Mouse (Mus musculus): ENCODE results near the gene Slc20a1. TPM values are rescaled to one million over a fixed set of nuclear protein-coding genes. Genes with fewer than 3 reads are reported as not detected.
A peak's percentile ranks its signal among the peaks of the same experiment; 100 is the strongest.

Gene Slc20a1
- polyA plus RNA-seq, 1 experiment: 159 TPM

- WGBS: 76% methylated on average over 8 of the region's 8 CpGs
- no peaks in the 10 kb centered on the region for H3K27me3 ChIP-seq (ENCODE audit: control insufficient read depth, insufficient read depth, low read length)
- TF ChIP-seq POLR2A (IDR thresholded peaks at IDR 0.05; ENCODE audit: borderline replicate concordance, insufficient read depth, low read length): no peak
- TF ChIP-seq CTCF (IDR thresholded peaks at IDR 0.05; ENCODE audit: borderline replicate concordance, insufficient read depth, low read depth, low read length): no peak
- 0 out of 2 replicates have a peak overlapping the region, but pooled peaks have one; percentile 21 for H3K27ac ChIP-seq (ENCODE audit: insufficient read depth, low read length)
- DNase-seq: no peak
- no peak overlapping the region for H3K4me3 ChIP-seq (replicated peaks; ENCODE audit: insufficient read depth, low read depth, low read length)
- 0 out of 2 replicates have a peak, but pooled peaks cover 2% of the 10 kb centered on the region for H3K4me1 ChIP-seq (ENCODE audit: control insufficient read depth, insufficient read depth, low read length)
Observed at GRCm38 (mm10) chr2:129210089-129210749, 11.7 kb downstream of the Slc20a1 start.

- DNase-seq: peak in 1 of 2 experiments; percentile 30
- Histone ChIP-seq H3K4me3 (replicated peaks; ENCODE audit: insufficient read depth, low read depth, low read length) (no peak overlapping the region), H3K27me3 (ENCODE audit: control insufficient read depth, insufficient read depth, low read length) (no peaks in the 10 kb centered on the region), H3K4me1 (ENCODE audit: control insufficient read depth, insufficient read depth, low read length) (no peaks in the 10 kb centered on the region), H3K27ac (ENCODE audit: insufficient read depth, low read length) (no peak overlapping the region)
- no peak for TF ChIP-seq POLR2A (IDR thresholded peaks at IDR 0.05; ENCODE audit: borderline replicate concordance, insufficient read depth, low read length)
- TF ChIP-seq CTCF (IDR thresholded peaks at IDR 0.05; ENCODE audit: borderline replicate concordance, insufficient read depth, low read depth, low read length): no peak
- WGBS: 54% methylated on average over 4 of the region's 4 CpGs
Observed at GRCm38 (mm10) chr2:129211255-129211654, 12.7 kb downstream of the Slc20a1 start.

- DNase-seq: no peak
- Histone ChIP-seq H3K4me3 (replicated peaks; ENCODE audit: insufficient read depth, low read depth, low read length) (no peak overlapping the region), H3K27me3 (ENCODE audit: control insufficient read depth, insufficient read depth, low read length) (no peaks in the 10 kb centered on the region), H3K4me1 (ENCODE audit: control insufficient read depth, insufficient read depth, low read length) (no peaks in the 10 kb centered on the region), H3K27ac (ENCODE audit: insufficient read depth, low read length) (no peak overlapping the region)
- TF ChIP-seq CTCF (IDR thresholded peaks at IDR 0.05; ENCODE audit: borderline replicate concordance, insufficient read depth, low read depth, low read length) (no peak), POLR2A (IDR thresholded peaks at IDR 0.05; ENCODE audit: borderline replicate concordance, insufficient read depth, low read length) (no peak)
- 60% methylated on average over 2 of the region's 2 CpGs for whole genome bisulfite sequencing
Observed at GRCm38 (mm10) chr2:129211957-129212356, 13.4 kb downstream of the Slc20a1 start.

GRCm38 (mm10) chr2:129212566-129212965 is 14.0 kb downstream of the Slc20a1 start:
- no peak for TF ChIP-seq POLR2A (IDR thresholded peaks at IDR 0.05; ENCODE audit: borderline replicate concordance, insufficient read depth, low read length)
- no peak for DNase-seq
- Histone ChIP-seq H3K27ac (ENCODE audit: insufficient read depth, low read length) (no peak overlapping the region), H3K4me1 (ENCODE audit: control insufficient read depth, insufficient read depth, low read length) (no peaks in the 10 kb centered on the region), H3K27me3 (ENCODE audit: control insufficient read depth, insufficient read depth, low read length) (no peaks in the 10 kb centered on the region), H3K4me3 (replicated peaks; ENCODE audit: insufficient read depth, low read depth, low read length) (no peak overlapping the region)
- WGBS: 90% methylated on average over 7 of the region's 7 CpGs

- TF ChIP-seq POLR2A (IDR thresholded peaks at IDR 0.05; ENCODE audit: borderline replicate concordance, insufficient read depth, low read length): no peak
- Histone ChIP-seq H3K27me3 (ENCODE audit: control insufficient read depth, insufficient read depth, low read length) (no peaks in the 10 kb centered on the region), H3K4me3 (replicated peaks; ENCODE audit: insufficient read depth, low read depth, low read length) (no peak overlapping the region), H3K4me1 (ENCODE audit: control insufficient read depth, insufficient read depth, low read length) (no peaks in the 10 kb centered on the region), H3K27ac (ENCODE audit: insufficient read depth, low read length) (no peak overlapping the region)
- 92% methylated on average over 5 of the region's 5 CpGs for WGBS
- no peak for DNase-seq
Observed at GRCm38 (mm10) chr2:129214774-129215173, 16.2 kb downstream of the Slc20a1 start.

- Histone ChIP-seq H3K4me1 (ENCODE audit: control insufficient read depth, insufficient read depth, low read length) (no peaks in the 10 kb centered on the region), H3K27me3 (ENCODE audit: control insufficient read depth, insufficient read depth, low read length) (no peaks in the 10 kb centered on the region), H3K4me3 (replicated peaks; ENCODE audit: insufficient read depth, low read depth, low read length) (no peak overlapping the region), H3K27ac (ENCODE audit: insufficient read depth, low read length) (no peak overlapping the region)
- DNase-seq: no peak
- 77% methylated on average over 9 of the region's 9 CpGs for WGBS
- TF ChIP-seq CTCF (IDR thresholded peaks at IDR 0.05; ENCODE audit: borderline replicate concordance, insufficient read depth, low read depth, low read length) (no peak), POLR2A (IDR thresholded peaks at IDR 0.05; ENCODE audit: borderline replicate concordance, insufficient read depth, low read length) (no peak)
Observed at GRCm38 (mm10) chr2:129217612-129218185, 19.1 kb downstream of the Slc20a1 start.

- WGBS: 70% methylated on average over 4 of the region's 4 CpGs
- no peaks in the 10 kb centered on the region for H3K27me3 ChIP-seq (ENCODE audit: control insufficient read depth, insufficient read depth, low read length)
- TF ChIP-seq POLR2A (IDR thresholded peaks at IDR 0.05; ENCODE audit: borderline replicate concordance, insufficient read depth, low read length) (no peak), CTCF (IDR thresholded peaks at IDR 0.05; ENCODE audit: borderline replicate concordance, insufficient read depth, low read depth, low read length) (no peak)
Observed at GRCm38 (mm10) chr2:129218537-129219105, 20.1 kb downstream of the Slc20a1 start.

GRCm38 (mm10) chr2:129221097-129221632 is 22.6 kb downstream of the Slc20a1 start:
- DNase-seq: no peak
- Histone ChIP-seq H3K27ac (ENCODE audit: insufficient read depth, low read length) (no peak overlapping the region), H3K4me1 (ENCODE audit: control insufficient read depth, insufficient read depth, low read length) (no peaks in the 10 kb centered on the region), H3K27me3 (ENCODE audit: control insufficient read depth, insufficient read depth, low read length) (no peaks in the 10 kb centered on the region), H3K4me3 (replicated peaks; ENCODE audit: insufficient read depth, low read depth, low read length) (no peak overlapping the region)
- no peak for TF ChIP-seq CTCF (IDR thresholded peaks at IDR 0.05; ENCODE audit: borderline replicate concordance, insufficient read depth, low read depth, low read length)
- no peak for TF ChIP-seq POLR2A (IDR thresholded peaks at IDR 0.05; ENCODE audit: borderline replicate concordance, insufficient read depth, low read length)
- 27% methylated on average over 9 of the region's 9 CpGs for WGBS

More at GRCm38 (mm10) chr2:129218537-129219105, 20.1 kb downstream of the Slc20a1 start:
- H3K4me3 ChIP-seq (replicated peaks; ENCODE audit: insufficient read depth, low read depth, low read length): no peak overlapping the region
- no peaks in the 10 kb centered on the region for H3K4me1 ChIP-seq (ENCODE audit: control insufficient read depth, insufficient read depth, low read length)
- no peak overlapping the region; the same call in 1 of the 2 replicates for H3K27ac ChIP-seq (ENCODE audit: insufficient read depth, low read length)
- DNase-seq: no peak
